Mouse (Mus musculus): ENCODE results near the gene Olfr1459. TPM values are rescaled to one million over a fixed set of nuclear protein-coding genes. Genes with fewer than 3 reads are reported as not detected.

Gene Olfr1459
- polyA plus RNA-seq (2014; fragmentation: Nextera tagmentation; extraction: Ambion mirVana) = 0.01 TPM in 1 of 2 replicates, not detected in the other

DNA sequence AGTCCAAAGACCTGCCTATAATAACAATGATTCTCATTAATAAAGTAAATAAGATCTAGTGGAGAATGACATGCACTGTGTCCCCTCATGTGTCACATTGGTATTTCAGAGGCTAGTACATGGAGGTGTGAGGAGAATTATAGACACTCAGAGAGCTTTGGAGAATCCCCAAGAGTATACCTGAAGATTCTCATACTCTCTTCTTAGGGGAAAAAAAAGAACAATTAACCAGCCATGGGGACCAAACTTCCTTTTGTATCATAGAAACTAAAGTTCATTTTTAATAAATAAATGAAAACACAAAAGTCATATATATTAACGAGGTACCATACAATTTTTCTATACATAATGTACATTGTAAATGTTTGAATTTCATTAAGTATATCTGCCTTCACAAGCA lies at the start of gene Olfr1459:
Gene Olfr1459 (minus strand): TSS at position 101 of the 400 bp plus-strand sequence.
- no peaks in the 10 kb centered on the region for H3K27me3 ChIP-seq (ENCODE audit: control insufficient read depth, insufficient read depth, low read length)
- no peak within 1 kb of the TSS for H3K9ac ChIP-seq (ENCODE audit: low read depth, low read length)
- no peak within 1 kb of the TSS for H3K27ac ChIP-seq (ENCODE audit: low read depth, low read length)
- no peak within 1 kb of the TSS for H3K4me3 ChIP-seq (ENCODE audit: low read depth, low read length)
- no peak for ATAC-seq (replicated peaks; ENCODE audit: insufficient number of reproducible peaks, low FRiP score, low TSS enrichment)
- H3K4me1 ChIP-seq (ENCODE audit: control insufficient read depth, insufficient read depth, low read length) = no peaks in the 10 kb centered on the region
- no peak within 1 kb of the TSS for H3K4me2 ChIP-seq
- H3K9me3 ChIP-seq (replicated peaks; ENCODE audit: control insufficient read depth, low read length) = peaks cover 3% of the 10 kb centered on the region
- H3K36me3 ChIP-seq (ENCODE audit: control insufficient read depth, insufficient read depth, low read length) = no peaks in the 10 kb centered on the region
- WGBS (ENCODE audit: insufficient replicate concordance) = 60% methylated on average over 1 of the region's 1 CpGs

DNA sequence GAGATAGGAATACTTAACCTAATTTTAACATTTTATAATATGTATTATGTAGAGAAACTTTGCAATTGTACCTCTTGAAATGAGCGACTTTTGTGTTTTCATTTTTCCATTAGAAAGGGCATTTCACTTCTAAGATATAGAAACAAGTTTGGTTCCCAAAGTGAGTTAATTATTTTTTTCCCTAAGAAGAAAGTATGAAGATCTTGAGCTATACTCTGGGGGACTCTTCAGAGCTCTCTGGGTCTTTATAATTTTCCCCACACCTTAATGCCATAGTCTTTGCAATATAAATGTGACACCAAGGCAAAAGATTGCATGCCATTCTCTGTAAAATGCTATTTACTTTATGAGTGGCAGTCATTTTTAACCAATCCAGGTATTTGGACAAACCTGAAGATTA lies 36.1 kb upstream of the Olfr1459 start, which contains the start of gene Olfr1462:
Gene Olfr1462 (plus strand): TSS at position 301 of the 400 bp plus-strand sequence.
- Histone ChIP-seq H3K36me3 (ENCODE audit: control insufficient read depth, insufficient read depth, low read length) (no peaks in the 10 kb centered on the region), H3K9ac (ENCODE audit: low read depth, low read length) (no peak within 1 kb of the TSS), H3K4me3 (ENCODE audit: low read depth, low read length) (no peak within 1 kb of the TSS), H3K27ac (ENCODE audit: low read depth, low read length) (no peak within 1 kb of the TSS), H3K9me3 (replicated peaks; ENCODE audit: control insufficient read depth, low read length) (no peaks in the 10 kb centered on the region), H3K4me2 (no peak within 1 kb of the TSS), H3K4me1 (ENCODE audit: control insufficient read depth, insufficient read depth, low read length) (no peaks in the 10 kb centered on the region), H3K27me3 (ENCODE audit: control insufficient read depth, insufficient read depth, low read length) (no peaks in the 10 kb centered on the region)
- ATAC-seq (replicated peaks; ENCODE audit: insufficient number of reproducible peaks, low FRiP score, low TSS enrichment) = no peak
- 58% methylated on average over 1 of the region's 1 CpGs for WGBS (ENCODE audit: insufficient replicate concordance)

DNA sequence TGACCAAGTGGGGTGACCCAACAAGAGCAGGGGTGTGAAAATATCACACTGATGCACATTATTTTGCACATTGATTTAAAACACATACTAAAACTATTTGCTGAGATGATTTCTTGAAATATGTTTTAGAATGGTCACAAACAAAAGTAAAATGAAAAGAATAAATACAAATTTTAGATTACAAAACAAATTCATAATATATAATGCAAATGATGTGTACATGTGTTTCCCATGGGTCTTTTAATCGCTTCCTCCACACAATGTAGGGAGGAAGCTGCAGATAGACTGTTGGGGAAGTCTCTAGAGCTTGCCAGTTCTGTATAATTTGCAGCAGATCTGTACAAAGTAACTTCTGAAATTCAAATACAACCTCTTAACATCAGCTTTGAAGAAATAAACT lies 13.4 kb upstream of the Olfr1459 start, which contains the start of gene Olfr1461:
Gene Olfr1461 (plus strand): TSS at position 301 of the 400 bp plus-strand sequence.
- Histone ChIP-seq H3K4me3 (ENCODE audit: low read depth, low read length) (no peak within 1 kb of the TSS), H3K4me2 (no peak within 1 kb of the TSS), H3K9me3 (replicated peaks; ENCODE audit: control insufficient read depth, low read length) (0 out of 2 replicates have a peak, but pooled peaks cover 4% of the 10 kb centered on the region), H3K36me3 (ENCODE audit: control insufficient read depth, insufficient read depth, low read length) (no peaks in the 10 kb centered on the region), H3K27me3 (ENCODE audit: control insufficient read depth, insufficient read depth, low read length) (no peaks in the 10 kb centered on the region), H3K27ac (ENCODE audit: low read depth, low read length) (no peak within 1 kb of the TSS), H3K9ac (ENCODE audit: low read depth, low read length) (no peak within 1 kb of the TSS), H3K4me1 (ENCODE audit: control insufficient read depth, insufficient read depth, low read length) (no peaks in the 10 kb centered on the region)
- ATAC-seq (replicated peaks; ENCODE audit: insufficient number of reproducible peaks, low FRiP score, low TSS enrichment) = no peak
- WGBS (ENCODE audit: insufficient replicate concordance) = 50% methylated on average over 1 of the region's 1 CpGs

DNA sequence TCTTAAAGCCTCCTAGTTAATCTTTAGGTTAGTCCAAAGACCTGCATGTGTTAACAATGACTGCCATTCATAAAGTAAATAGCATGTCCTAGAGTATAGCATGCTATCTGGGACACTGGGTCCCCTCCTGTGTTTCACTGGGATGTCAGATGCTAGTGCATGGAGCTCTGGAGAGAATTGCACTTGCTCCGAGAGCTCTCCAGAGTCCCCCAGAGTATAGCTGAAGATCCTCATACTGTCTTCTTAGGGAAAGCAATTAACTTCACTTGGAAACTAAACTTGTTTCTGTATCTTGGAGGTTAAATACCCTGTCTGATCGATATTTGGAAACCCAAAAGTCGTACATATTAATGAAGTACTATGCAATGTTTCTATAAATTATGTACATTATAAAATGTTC lies 42.7 kb downstream of the Olfr1459 start, which contains the start of gene Olfr1458:
Gene Olfr1458 (minus strand): TSS at position 101 of the 400 bp plus-strand sequence.
- H3K27ac ChIP-seq (ENCODE audit: low read depth, low read length) = no peak within 1 kb of the TSS
- H3K9me3 ChIP-seq (replicated peaks; ENCODE audit: control insufficient read depth, low read length) = no peaks in the 10 kb centered on the region; the same call in none of the 2 replicates
- 72% methylated on average over 3 of the region's 3 CpGs for WGBS (ENCODE audit: insufficient replicate concordance)
- no peak for ATAC-seq (replicated peaks; ENCODE audit: insufficient number of reproducible peaks, low FRiP score, low TSS enrichment)
- H3K27me3 ChIP-seq (ENCODE audit: control insufficient read depth, insufficient read depth, low read length) = no peaks in the 10 kb centered on the region
- no peak within 1 kb of the TSS for H3K4me2 ChIP-seq
- H3K36me3 ChIP-seq (ENCODE audit: control insufficient read depth, insufficient read depth, low read length) = no peaks in the 10 kb centered on the region
- H3K4me1 ChIP-seq (ENCODE audit: control insufficient read depth, insufficient read depth, low read length) = no peaks in the 10 kb centered on the region
- H3K9ac ChIP-seq (ENCODE audit: low read depth, low read length) = no peak within 1 kb of the TSS
- no peak within 1 kb of the TSS for H3K4me3 ChIP-seq (ENCODE audit: low read depth, low read length)

DNA sequence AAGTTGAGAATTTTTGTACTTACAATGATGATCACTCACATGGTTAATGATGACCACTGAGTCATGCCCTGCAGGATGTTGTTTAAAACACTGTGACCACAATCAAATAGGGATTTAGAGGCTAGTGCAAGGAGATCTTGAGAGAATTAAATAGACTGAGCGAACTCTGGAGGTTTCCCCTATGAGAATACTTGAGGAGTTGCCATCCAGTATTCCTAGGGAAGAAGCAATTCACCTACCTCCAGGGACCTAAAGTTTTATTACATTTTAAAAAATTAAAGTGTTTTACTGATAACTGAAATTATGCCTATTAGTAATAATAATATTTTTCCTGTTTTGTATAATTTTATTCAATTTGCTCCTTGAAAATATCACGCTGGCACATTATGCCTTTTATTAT lies 51.6 kb downstream of the Olfr1459 start, which contains the start of gene Olfr1457:
Gene Olfr1457 (minus strand): TSS at position 101 of the 400 bp plus-strand sequence.
- H3K27ac ChIP-seq (ENCODE audit: low read depth, low read length) = no peak within 1 kb of the TSS
- H3K4me2 ChIP-seq = no peak within 1 kb of the TSS
- H3K4me3 ChIP-seq (ENCODE audit: low read depth, low read length) = no peak within 1 kb of the TSS
- no peaks in the 10 kb centered on the region; the same call in none of the 2 replicates for H3K9me3 ChIP-seq (replicated peaks; ENCODE audit: control insufficient read depth, low read length)
- no peak for ATAC-seq (replicated peaks; ENCODE audit: insufficient number of reproducible peaks, low FRiP score, low TSS enrichment)
- H3K27me3 ChIP-seq (ENCODE audit: control insufficient read depth, insufficient read depth, low read length) = no peaks in the 10 kb centered on the region
- H3K9ac ChIP-seq (ENCODE audit: low read depth, low read length) = no peak within 1 kb of the TSS
- H3K36me3 ChIP-seq (ENCODE audit: control insufficient read depth, insufficient read depth, low read length) = no peaks in the 10 kb centered on the region
- 68% methylated on average over 2 of the region's 2 CpGs for WGBS (ENCODE audit: insufficient replicate concordance)
- H3K4me1 ChIP-seq (ENCODE audit: control insufficient read depth, insufficient read depth, low read length) = no peaks in the 10 kb centered on the region

- whole genome bisulfite sequencing (ENCODE audit: insufficient replicate concordance) = 75% methylated on average over 1 of the region's 1 CpGs
- no peak overlapping the region for H3K27ac ChIP-seq (ENCODE audit: low read depth, low read length)
- H3K4me1 ChIP-seq (ENCODE audit: control insufficient read depth, insufficient read depth, low read length) = no peaks in the 10 kb centered on the region
- no peak overlapping the region for H3K9ac ChIP-seq (ENCODE audit: low read depth, low read length)
- ATAC-seq (replicated peaks; ENCODE audit: insufficient number of reproducible peaks, low FRiP score, low TSS enrichment) = no peak
- H3K36me3 ChIP-seq (ENCODE audit: control insufficient read depth, insufficient read depth, low read length) = no peaks in the 10 kb centered on the region
- no peaks in the 10 kb centered on the region; the same call in none of the 2 replicates for H3K9me3 ChIP-seq (replicated peaks; ENCODE audit: control insufficient read depth, low read length)
- no peak overlapping the region for H3K4me3 ChIP-seq (ENCODE audit: low read depth, low read length)
- no peaks in the 10 kb centered on the region for H3K27me3 ChIP-seq (ENCODE audit: control insufficient read depth, insufficient read depth, low read length)
- H3K4me2 ChIP-seq = no peak overlapping the region
Observed at GRCm38 (mm10) chr19:13093908-13094307, 55.4 kb downstream of the Olfr1459 start.

Other genes with a start within 250 kb of the Olfr1459 start
- gene Olfr1447, start 245.8 kb downstream of the Olfr1459 start, polyA plus RNA-seq (2014; fragmentation: Nextera tagmentation; extraction: Ambion mirVana) = not detected in 2 replicates
- not detected in 2 replicates for gene Olfr1448, start 225.1 kb downstream of the Olfr1459 start, polyA plus RNA-seq (2014; fragmentation: Nextera tagmentation; extraction: Ambion mirVana)
- not detected in 2 replicates for gene Olfr1449, start 218.7 kb downstream of the Olfr1459 start, polyA plus RNA-seq (2014; fragmentation: Nextera tagmentation; extraction: Ambion mirVana)
- gene Olfr1450, start 199.3 kb downstream of the Olfr1459 start, polyA plus RNA-seq (2014; fragmentation: Nextera tagmentation; extraction: Ambion mirVana) = not detected in 2 replicates
- not detected in 2 replicates for gene Olfr1451, start 154.5 kb downstream of the Olfr1459 start, polyA plus RNA-seq (2014; fragmentation: Nextera tagmentation; extraction: Ambion mirVana)
- gene Olfr1453, start 121.2 kb downstream of the Olfr1459 start, polyA plus RNA-seq (2014; fragmentation: Nextera tagmentation; extraction: Ambion mirVana) = not detected in 2 replicates
- gene Olfr1454, start 88.9 kb downstream of the Olfr1459 start, polyA plus RNA-seq (2014; fragmentation: Nextera tagmentation; extraction: Ambion mirVana) = not detected in 2 replicates
- not detected in 2 replicates for gene Olfr1457, start 51.7 kb downstream of the Olfr1459 start, polyA plus RNA-seq (2014; fragmentation: Nextera tagmentation; extraction: Ambion mirVana)
- gene Olfr1458, start 42.8 kb downstream of the Olfr1459 start, polyA plus RNA-seq (2014; fragmentation: Nextera tagmentation; extraction: Ambion mirVana) = not detected in 2 replicates
- gene Olfr1461, start 13.5 kb upstream of the Olfr1459 start, polyA plus RNA-seq (2014; fragmentation: Nextera tagmentation; extraction: Ambion mirVana) = not detected in 2 replicates
- not detected in 2 replicates for gene Olfr1462, start 36.2 kb upstream of the Olfr1459 start, polyA plus RNA-seq (2014; fragmentation: Nextera tagmentation; extraction: Ambion mirVana)
- gene Olfr1463, start 81.8 kb upstream of the Olfr1459 start, polyA plus RNA-seq (2014; fragmentation: Nextera tagmentation; extraction: Ambion mirVana) = not detected in 2 replicates
- gene Olfr1465, start 166.0 kb upstream of the Olfr1459 start, polyA plus RNA-seq (2014; fragmentation: Nextera tagmentation; extraction: Ambion mirVana) = not detected in 2 replicates
- not detected in 2 replicates for gene Olfr1466, start 189.3 kb upstream of the Olfr1459 start, polyA plus RNA-seq (2014; fragmentation: Nextera tagmentation; extraction: Ambion mirVana)
- not detected in 2 replicates for gene Olfr1467, start 212.7 kb upstream of the Olfr1459 start, polyA plus RNA-seq (2014; fragmentation: Nextera tagmentation; extraction: Ambion mirVana)